19 mouse cellular contexts compared by ENCODE assay signal in the genomic region with DNA sequence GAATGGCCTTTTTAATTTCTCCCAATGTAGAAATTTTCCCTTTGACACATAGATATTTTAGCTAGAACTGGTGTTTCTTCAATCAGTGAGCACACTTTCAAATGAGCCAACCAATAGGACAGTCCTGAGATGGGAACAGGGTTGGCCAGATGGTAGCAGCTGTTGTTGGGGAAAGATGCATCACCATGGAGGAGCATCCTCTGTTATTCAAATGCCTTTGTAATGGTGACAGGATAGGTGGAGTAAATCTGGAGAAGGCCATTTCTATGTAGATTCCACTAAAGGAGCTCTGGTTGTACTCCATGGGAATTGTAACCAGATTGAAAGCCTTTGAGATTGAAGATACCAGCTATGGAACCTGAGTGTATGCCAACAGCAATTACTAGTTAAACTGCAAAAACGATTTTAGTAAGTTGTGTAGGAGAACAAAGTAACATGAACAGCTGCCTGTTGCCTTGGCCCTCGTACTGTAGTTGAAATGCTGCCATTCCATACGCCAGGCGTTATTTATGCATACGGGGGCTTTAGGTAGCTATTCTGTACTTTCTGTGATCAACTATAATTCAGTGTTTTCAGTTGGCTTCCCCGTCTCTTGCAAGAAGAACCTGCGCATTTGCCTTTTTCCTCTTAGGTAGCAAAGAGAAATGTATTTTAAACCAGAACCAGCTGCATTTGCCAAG.
DNase-seq lines count a peak whose midpoint lies in the region; ATAC-seq and TF ChIP-seq lines count a peak whose summit lies in the region.
"Had no signal": no experiment of that assay in that cellular context is flagged by ENCODE, and none has a peak within 500 bp of the region (broad histone marks: within the 10 kb centered on the region; RNA-seq: fewer than 3 reads in every experiment).

No protein-coding gene starts in this region.

- intact Hi-C loops in heart, postnatal 10 days (cut with DNase I), result no loop called here
- intact Hi-C loops in left cerebral cortex, postnatal 14 days (cut with DNase I), result no loop called here
- intact Hi-C loops in left cerebral cortex, postnatal 4 days (cut with DNase I), result no loop called here

- H3K27me3 ChIP-seq in heart, embryonic 10.5 days (ENCODE audit: insufficient read depth, poor library complexity, severe bottlenecking), result no peaks in the 10 kb centered on the region
- no peaks in the 10 kb centered on the region for H3K27me3 ChIP-seq in liver, embryonic 11.5 days (replicated peaks; ENCODE audit: control insufficient read depth, insufficient read depth, low read length)
- H3K27me3 ChIP-seq: embryonic facial prominence, embryonic 13.5 days; megakaryocyte, embryonic 14.5 days had no signal

- no peak overlapping the region for H3K27ac ChIP-seq in heart, embryonic 10.5 days
- no peak overlapping the region for H3K27ac ChIP-seq in ES-E14 (ENCODE audit: insufficient read depth, low read depth, low read length, poor library complexity, severe bottlenecking)
- no peak overlapping the region for H3K27ac ChIP-seq in liver, embryonic 11.5 days (ENCODE audit: low read depth, low read length)
- H3K27ac ChIP-seq: embryonic facial prominence, embryonic 13.5 days had no signal

- in situ Hi-C loops in ES-E14 (cut with MboI; ENCODE audit: low sequenced_read_pairs in 2 of 2, unreplicated experiment in 2 of 2), result no loop called here

- ATAC-seq in liver, embryonic 11.5 days (replicated peaks; ENCODE audit: low FRiP score), result no peak
- ATAC-seq: liver, postnatal 0 days had no signal

- no peaks in the 10 kb centered on the region for H3K36me3 ChIP-seq in heart, embryonic 10.5 days
- H3K36me3 ChIP-seq in ES-E14 (ENCODE audit: control insufficient read depth, insufficient read depth, low read length, poor library complexity, severe bottlenecking), result no peaks in the 10 kb centered on the region
- H3K36me3 ChIP-seq in liver, embryonic 11.5 days (ENCODE audit: control insufficient read depth, insufficient read depth, low read length), result no peaks in the 10 kb centered on the region
- H3K36me3 ChIP-seq: embryonic facial prominence, embryonic 13.5 days had no signal

- no peak overlapping the region for H3K4me2 ChIP-seq in liver, embryonic 11.5 days
- H3K4me2 ChIP-seq: embryonic facial prominence, embryonic 13.5 days had no signal

- peak; percentile 10 to 15 for DNase-seq in heart, postnatal 10 days
- DNase-seq in heart, embryonic 10.5 days (ENCODE audit: low spot score), result no peak
- peak; percentile 44 to 45 for DNase-seq in left cerebral cortex, postnatal 14 days (ENCODE audit: low spot score in 2 of 2)
- DNase-seq in left cerebral cortex, postnatal 4 days, result no peak
- DNase-seq in ES-E14 (ENCODE audit: low read depth, low spot score), result peak; percentile 48
- DNase-seq in layer of hippocampus, adult 9-11 months, result peak; percentile 46
- DNase-seq in liver, embryonic 11.5 days (ENCODE audit: low spot score), result no peak
- DNase-seq in retina, embryonic 14.5 days (ENCODE audit: low spot score), result no peak
- DNase-seq: adrenal gland, adult 8-10 months; B cell, adult 2 months; gastrocnemius, postnatal 36 days; kidney, adult 18-20 months; kidney, postnatal 14 days; liver; liver, postnatal 0 days; lung, postnatal 14 days; thymus, postnatal 4 days had no signal

- 74% methylated on average over 7 of the region's 7 CpGs for WGBS in heart, embryonic 10.5 days
- 78% methylated on average over 7 of the region's 7 CpGs for WGBS in liver, embryonic 11.5 days

- no peak overlapping the region for H3K9ac ChIP-seq in ES-E14 (ENCODE audit: insufficient read depth, low read depth, low read length, poor library complexity, severe bottlenecking)
- H3K9ac ChIP-seq in liver, embryonic 11.5 days (ENCODE audit: low read depth, low read length), result no peak overlapping the region
- H3K9ac ChIP-seq: embryonic facial prominence, embryonic 13.5 days; liver, postnatal 0 days had no signal

- H3K9me3 ChIP-seq in heart, embryonic 10.5 days, result no peaks in the 10 kb centered on the region
- H3K9me3 ChIP-seq in ES-E14 (ENCODE audit: control insufficient read depth, insufficient read depth, low read depth, low read length), result no peaks in the 10 kb centered on the region
- no peaks in the 10 kb centered on the region for H3K9me3 ChIP-seq in liver, embryonic 11.5 days (ENCODE audit: control insufficient read depth, low read length)
- H3K9me3 ChIP-seq: embryonic facial prominence, embryonic 13.5 days had no signal

- H3K4me3 ChIP-seq in heart, embryonic 10.5 days, result no peak overlapping the region
- no peak overlapping the region for H3K4me3 ChIP-seq in ES-E14 (ENCODE audit: insufficient read depth in 1 of 2, low read depth in 1 of 2, low read length in 2 of 2, poor library complexity in 1 of 2, severe bottlenecking in 1 of 2)
- H3K4me3 ChIP-seq in liver, embryonic 11.5 days (ENCODE audit: low read depth, low read length), result no peak overlapping the region
- H3K4me3 ChIP-seq: embryonic facial prominence, embryonic 13.5 days; megakaryocyte, embryonic 14.5 days had no signal

- no peaks in the 10 kb centered on the region for H3K4me1 ChIP-seq in heart, embryonic 10.5 days
- peaks cover 3 to 7% of the 10 kb centered on the region in 2 experiments; a peak in 2 of 4 replicates for H3K4me1 ChIP-seq in ES-E14 (ENCODE audit: control insufficient read depth in 2 of 2, insufficient read depth in 2 of 2, low read length in 2 of 2, poor library complexity in 1 of 2)
- H3K4me1 ChIP-seq in liver, embryonic 11.5 days (replicated peaks; ENCODE audit: control insufficient read depth, insufficient read depth, low read length), result no peaks in the 10 kb centered on the region
- H3K4me1 ChIP-seq: embryonic facial prominence, embryonic 13.5 days; megakaryocyte, embryonic 14.5 days had no signal

TF ChIP-seq in ES-E14, 5 proteins besides CTCF, POLR2A, EP300 and RAD21:
- no peak for TF ChIP-seq MAFK (IDR thresholded peaks at IDR 0.05; ENCODE audit: insufficient read depth, low read depth, low read length)
- no peak for TF ChIP-seq ZC3H11A (IDR thresholded peaks at IDR 0.05; ENCODE audit: borderline replicate concordance, low read depth, low read length)
- TF ChIP-seq HCFC1 (IDR thresholded peaks at IDR 0.05; ENCODE audit: borderline replicate concordance, insufficient read depth, low read length), result no peak
- TF ChIP-seq CHD2 (IDR thresholded peaks at IDR 0.05; ENCODE audit: low read depth, low read length), result no peak
- TF ChIP-seq ZNF384 (IDR thresholded peaks at IDR 0.05; ENCODE audit: low read depth, low read length), result no peak

Comparison
In these comparisons a context has a peak if more than half of its experiments do, and no peak if none do; other contexts are left out.
1. DNase-seq: peak in heart, postnatal 10 days (2 of 2), left cerebral cortex, postnatal 14 days (2 of 2), ES-E14 (single experiment) and layer of hippocampus, adult 9-11 months (single experiment); none in heart, embryonic 10.5 days (single experiment), left cerebral cortex, postnatal 4 days (single experiment), liver, embryonic 11.5 days (single experiment) and retina, embryonic 14.5 days (single experiment).